Mouse (Mus musculus): ENCODE measurements around the gene Dock11.
A peak's percentile ranks its signal among the peaks of the same experiment; 100 is the strongest.

Gene Dock11

DNA sequence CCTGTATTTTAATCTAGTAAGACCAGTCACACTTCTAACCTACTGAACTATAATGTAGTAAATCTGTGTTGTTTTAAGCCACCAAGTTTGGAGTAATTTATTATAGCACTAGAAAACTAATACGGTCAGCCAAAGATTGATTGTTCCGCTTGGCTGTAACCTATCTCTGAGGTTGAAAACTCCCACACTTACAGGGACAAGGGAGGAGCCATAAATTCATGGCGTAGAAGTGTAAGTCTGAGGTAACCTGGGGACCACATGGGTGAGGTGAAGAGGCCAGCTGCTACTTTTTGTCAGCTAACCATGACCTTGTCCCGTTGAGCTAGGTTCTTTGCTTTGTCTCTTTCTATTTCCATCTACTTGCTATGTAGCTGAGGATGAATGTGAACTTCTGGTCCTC lies 61.5 kb downstream of the Dock11 start:
- no peak for DNase-seq (ENCODE audit: low spot score)

DNA sequence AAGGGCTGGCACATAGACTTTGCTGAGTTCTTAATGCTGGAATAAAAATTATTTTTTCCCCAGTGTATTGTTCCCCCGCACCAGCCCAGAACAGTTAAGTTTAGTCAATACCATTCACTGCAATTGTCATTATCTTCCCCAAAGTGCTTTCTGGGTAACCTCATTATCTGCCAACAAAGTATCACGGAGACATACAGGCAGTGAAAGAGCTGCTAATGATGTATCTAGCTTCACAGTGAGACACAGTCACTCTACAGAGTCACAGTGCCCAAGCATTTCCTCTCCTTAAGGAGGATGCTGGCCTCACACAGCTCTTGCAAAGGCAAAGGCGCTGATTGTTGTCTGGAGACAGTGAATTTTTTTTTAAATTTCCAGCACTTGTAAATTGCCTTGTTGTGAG lies 63.3 kb downstream of the Dock11 start:
- DNase-seq (ENCODE audit: low spot score), result no peak

DNA sequence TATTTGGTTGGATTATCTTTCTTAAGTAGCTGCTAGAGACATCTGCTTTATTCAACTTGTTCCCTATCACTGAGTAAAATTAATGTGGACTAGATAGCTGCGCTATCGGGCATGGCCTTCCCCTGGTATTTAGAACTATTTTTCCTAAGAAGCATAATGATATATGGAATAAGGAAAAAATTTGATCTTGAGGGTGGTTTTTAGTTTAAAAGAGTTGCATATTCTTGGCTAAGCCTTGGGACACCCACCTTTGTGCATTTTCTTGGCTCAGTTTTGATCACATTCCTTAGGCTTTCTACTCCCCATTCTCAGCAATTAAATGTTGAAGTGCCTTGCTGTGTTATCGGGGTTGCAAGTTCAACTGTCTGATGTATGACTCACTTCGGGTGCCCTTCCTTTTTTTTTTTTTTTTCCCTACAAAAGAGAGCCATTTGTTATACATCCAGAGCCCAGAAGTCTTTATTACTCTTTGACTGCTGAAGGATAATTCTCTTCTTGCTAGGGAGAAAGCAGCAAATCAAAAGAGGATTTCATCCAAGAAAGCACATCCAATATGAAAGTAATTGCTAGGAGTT lies 64.0 kb downstream of the Dock11 start:
- DNase-seq (ENCODE audit: low spot score), result no peak

DNA sequence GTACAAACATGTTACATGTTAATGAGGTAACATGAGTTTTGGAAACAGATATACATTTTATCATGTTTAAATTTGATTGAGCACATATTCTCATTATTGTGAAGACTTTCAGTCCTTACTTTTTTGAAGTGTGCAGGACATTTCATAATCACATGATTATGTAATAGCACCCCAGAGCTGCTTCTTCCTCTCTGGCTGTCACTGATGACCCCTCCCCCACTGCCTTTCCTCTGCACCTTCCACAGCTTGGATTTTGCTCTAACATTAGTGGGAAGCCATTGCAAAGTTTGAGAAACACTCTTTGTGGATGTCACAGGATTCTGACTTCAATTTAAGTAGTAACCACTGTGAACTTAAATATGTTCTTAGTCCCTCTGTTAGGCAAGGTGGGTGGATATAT lies 67.6 kb downstream of the Dock11 start:
- DNase-seq (ENCODE audit: low spot score), result peak; percentile 45

DNA sequence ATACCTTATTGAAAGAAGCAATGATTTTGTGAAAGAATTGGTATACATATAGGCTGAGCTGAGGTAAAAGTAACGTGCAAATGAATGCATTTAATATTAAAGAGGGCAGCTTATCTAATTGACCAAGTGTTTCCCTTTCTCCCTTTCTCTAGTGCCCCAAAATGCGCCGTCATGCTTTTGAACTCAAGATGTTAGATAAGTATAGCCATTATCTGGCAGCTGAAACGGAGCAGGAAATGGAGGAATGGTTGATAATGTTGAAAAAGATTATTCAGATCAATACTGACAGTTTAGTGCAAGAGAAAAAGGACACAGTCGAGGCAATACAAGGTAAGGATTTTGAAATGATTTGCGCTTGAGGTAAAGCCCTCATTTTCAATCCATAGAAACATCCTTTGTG lies 74.5 kb downstream of the Dock11 start:
- no peak for DNase-seq (ENCODE audit: low spot score)

DNA sequence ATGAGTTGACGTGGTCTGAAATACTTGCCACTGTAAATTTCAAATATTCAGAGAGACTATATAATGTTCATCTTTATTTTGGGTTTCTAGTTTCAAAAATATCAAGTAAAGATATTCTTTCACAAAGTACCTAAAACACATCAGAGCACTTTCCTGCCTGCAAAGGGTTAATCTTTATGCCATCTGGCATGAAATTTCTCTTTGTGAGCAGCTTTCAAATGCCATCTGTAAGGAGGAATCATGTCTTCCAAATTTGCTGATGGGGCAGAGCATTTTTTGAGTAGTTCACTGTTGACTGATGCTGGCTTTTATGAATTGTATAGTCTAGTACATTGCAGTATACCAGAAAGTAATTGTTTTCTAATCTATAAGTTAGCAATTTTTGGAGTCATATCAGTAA lies 80.6 kb downstream of the Dock11 start:
- no peak for DNase-seq (ENCODE audit: low spot score)

DNA sequence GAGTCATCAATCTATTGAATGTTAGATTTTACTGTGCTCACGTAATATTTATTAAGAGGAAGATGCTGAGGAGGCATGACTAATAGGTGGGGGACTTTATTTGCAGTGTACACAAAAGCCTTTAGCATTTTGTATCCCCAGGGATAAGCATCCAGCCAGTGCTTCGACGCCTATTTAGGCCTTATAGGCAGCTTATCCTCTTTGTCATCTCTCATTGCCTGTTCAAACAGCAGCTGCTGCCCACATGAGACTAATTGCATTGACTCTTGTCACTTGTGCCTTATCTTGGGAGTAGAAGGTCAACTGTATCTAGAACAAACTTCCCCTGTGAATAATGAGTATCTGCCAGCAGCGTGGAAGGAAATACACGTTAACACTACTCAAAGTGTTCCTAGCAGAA lies 88.0 kb downstream of the Dock11 start:
- no peak for DNase-seq (ENCODE audit: low spot score)

DNA sequence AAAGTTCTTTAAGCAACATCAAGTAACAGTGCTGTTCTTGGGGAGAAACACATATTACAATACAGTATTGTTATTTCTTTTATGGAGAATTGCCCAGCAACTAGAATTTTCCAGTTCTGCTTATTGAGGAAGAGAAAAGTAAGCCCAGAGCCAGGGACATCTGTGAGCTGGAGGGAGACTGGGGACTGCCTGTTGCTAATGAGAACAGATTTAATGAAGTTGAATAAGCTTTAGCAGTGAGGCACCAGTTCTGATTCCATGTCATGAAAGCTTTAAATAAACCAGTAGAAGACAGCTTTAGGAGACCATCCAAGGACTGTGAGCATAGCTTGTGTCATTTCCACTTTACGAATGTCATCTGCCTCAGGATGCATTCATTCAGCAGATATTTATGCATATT lies 99.3 kb downstream of the Dock11 start:
- DNase-seq (ENCODE audit: low spot score), result no peak

DNA sequence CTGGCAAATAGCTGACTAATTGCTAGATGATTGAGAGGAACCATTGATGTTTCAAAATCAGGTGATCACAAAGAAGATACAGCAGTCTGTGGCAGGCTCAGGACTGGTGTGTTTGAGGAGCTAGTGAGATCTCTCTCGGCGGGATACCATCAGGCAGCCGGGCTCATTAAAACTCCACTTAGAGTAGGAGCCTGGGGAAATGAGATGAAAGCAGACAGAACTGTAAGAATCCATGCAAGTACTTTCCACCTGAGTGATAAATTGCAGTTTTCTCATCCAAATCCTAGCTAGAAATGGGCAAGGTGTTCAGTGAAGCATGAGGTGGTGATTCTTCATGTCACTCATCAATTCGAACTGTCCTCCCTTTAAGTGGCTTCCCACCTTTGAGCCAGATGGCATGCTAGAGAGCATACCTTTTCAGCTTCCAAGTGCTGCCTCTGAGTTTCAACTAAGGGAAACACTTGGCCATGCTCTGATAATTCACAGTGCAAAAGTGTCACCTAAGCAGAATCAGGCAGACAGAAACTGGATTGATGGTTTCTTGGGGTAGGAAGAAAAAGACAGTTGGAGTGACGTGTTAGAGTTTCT lies 102.0 kb downstream of the Dock11 start:
- DNase-seq (ENCODE audit: low spot score), result no peak

DNA sequence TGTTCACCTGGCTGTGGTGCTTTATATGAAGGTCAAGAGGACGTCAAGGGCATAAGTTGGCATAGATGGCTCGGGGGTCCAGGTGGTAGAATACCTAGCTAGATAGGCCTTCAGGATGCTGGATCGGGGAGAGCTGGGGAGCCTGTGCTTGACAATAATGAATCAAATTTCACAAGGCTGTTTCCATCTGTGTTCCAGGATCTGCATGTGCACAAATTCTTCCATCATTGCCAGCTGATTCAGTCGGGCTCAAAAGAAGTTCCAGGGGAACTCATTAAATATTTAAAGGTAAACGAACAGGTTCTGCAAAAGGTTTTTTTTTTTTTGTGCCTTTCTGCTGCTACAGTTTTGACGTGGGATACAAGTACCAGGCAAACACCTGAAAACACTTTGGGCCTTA lies 105.6 kb downstream of the Dock11 start:
- DNase-seq (ENCODE audit: low spot score), result no peak

DNA sequence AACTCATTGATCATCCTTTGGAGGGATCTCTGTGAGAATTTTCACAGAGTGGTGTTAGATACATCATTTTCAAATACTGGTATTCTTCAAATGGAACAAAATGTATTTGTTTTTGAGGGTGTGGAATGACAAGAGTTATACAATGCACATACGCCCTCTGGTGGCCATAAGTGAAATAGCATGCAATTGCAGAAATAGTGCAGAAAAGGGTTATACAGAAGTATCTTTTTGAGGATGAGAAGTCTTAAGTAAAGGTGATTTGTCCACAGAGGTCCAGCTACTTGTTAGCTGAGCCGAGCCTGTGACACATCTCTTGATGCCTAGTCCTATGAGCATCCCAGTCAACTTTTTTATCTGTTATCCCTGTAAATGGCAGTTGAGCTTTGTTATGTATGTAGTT lies 108.4 kb downstream of the Dock11 start:
- peak; percentile 55 for DNase-seq (ENCODE audit: low spot score)

DNA sequence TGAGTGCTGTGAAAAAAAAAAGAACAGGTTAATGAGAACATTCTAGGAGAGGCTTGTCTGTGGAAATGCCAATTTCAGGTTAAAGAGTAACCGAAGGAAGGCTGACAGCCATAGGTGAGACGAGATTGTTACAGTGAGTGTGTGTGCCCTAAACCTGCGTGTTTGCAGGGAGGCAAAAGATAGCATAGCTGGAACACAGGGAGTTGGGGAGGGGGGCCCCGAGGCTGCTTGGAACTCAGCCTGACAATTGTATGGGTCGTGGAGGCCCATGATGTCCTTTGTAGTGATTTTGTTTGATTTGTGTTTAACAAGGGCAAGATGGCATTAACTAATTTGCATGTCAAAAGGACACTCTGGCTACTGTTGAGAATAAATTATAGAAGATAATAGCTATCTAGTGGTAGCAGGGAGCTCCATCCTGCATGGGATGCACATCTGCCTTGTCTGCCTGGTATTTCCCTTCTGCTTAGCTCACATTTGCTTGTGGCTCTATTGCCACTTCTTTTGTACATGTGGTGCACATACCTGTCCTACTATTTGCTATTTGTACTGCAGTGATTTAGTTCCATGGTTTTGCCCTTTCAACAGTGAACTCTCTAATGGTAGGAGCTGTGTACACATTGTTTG lies 109.3 kb downstream of the Dock11 start:
- no peak for DNase-seq (ENCODE audit: low spot score)

DNA sequence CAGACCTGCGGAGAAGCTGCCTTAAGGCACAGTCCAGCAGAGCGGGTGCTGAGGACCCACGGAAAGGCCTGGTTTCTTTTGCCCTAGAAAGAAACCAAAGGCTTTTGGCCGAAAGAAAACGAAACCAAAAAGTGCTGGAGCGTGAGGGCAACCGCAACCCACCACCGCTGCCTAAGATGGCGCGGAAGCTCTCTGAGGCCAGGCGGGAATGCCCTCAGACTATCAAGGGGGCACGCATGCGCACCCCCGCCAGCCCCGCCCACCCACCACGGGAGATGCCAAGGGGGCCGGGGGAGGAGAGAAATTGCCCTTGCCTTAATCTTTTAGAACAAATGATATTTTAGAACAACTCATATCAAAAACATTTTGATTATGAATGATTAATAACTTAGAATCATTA lies 137.0 kb downstream of the Dock11 start:
- DNase-seq (ENCODE audit: low spot score), result no peak

DNA sequence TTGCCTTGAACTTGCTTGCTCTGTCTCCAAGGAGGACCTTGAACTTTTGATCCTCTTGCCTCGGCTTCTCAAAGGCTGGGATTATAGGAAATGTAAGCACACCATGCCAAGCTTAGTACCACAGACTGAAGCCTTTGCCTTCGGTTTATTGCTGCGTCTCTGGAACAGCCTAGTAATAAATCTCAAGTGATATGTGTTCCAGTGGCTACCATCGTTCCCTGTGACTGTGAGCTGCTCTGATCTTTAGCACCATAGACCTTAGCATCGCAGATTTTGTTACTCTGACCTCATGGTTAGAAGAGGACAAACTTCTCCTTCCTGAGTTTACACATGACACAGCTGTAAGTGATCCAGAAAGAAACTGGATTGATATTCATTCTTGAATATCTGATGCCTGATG lies 142.5 kb downstream of the Dock11 start:
- no peak for DNase-seq (ENCODE audit: low spot score)

DNA sequence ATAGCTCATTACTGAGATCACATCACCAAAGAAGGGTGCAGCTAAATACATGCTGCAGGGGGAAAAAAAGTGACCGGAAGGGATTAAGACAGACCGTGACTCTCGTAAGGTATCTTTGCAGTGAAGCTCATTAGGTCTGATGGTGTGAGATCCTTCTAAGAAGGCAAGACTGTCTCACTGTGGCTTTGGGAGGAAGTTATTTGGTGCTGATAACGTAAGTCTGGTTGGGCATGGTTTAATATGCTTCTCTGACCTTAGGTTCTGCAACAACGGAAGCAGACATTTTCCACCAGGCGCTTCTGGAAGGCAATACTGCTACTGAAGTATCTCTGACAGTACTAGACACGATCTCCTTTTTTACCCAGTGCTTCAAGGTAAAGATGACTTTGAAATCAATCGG lies 145.4 kb downstream of the Dock11 start:
- no peak for DNase-seq (ENCODE audit: low spot score)

DNA sequence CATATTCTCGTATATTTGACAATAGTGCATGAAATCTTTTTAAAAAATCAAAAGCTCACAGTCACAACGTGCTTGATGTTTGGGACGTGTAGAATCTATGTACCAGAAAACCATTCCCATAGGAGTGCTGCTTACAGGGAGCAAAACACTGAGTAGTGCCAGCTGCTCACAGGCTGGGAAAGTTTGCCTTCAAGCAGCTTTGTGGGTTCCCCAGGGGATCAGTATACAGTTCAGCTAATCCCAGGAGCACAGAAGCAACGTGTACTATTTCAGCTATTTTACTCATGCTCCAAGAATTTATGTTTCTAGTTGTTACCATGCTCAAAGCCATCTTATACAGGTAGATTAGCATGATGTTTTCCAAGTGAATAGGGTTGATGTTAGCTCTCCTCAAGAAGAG lies 157.1 kb downstream of the Dock11 start:
- DNase-seq (ENCODE audit: low spot score), result no peak

DNA sequence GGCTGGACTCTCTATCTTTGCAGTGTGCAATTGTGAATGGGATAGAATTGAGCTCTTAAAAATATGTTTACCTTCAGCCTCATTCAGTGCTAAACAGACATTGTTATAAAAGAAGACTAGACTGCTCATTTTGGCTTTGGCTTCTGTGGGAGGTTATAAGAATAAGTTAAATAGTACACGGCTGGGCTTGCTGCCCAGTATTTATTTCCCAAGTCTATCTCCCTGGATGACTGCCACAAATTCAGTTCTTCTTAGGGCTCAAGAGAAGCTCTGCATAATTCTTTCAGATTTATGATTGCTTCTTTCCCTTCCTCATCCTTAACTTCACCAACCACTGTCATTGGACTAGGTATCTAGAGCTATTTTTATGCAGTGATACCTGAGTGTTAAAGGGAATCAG lies 158.8 kb downstream of the Dock11 start:
- peak; percentile 87 for DNase-seq (ENCODE audit: low spot score)

DNA sequence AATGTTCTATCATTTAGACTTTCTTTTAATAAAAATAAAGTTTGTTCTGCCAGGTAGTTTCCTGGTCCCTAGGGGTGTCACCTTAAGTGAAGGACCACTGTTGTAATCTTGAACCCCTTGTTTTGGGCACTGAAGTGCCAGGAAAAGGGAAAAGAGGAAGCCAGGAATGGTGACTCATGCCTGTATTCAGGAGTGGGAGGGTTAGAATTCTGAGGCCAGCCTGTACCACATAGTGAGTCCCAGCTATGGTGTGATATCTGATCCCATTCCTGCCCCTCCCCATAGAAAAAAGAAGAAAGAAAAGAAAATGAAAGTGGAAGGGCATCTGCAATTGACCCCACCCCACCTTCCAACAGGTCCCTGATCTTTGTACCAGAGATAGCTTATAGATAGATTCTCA lies 161.7 kb downstream of the Dock11 start:
- no peak for DNase-seq (ENCODE audit: low spot score)

DNA sequence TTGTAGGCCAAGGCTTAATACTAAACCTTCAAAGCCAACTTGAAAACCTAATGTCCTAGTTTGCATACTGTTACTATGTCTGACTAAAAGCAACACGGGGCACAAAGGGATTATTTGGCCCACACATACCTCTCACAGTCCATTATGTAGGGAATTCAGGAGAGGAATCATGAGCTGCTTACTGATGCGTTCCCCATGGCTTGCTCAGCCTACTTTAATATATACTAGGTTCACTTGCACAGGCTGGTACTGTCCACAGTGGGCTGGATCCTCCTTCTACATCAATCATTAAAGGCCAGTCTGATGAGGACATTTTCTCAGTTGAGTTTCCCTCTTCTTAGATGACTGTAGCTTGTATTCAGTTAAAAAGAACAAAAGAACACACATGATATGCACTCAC lies 185.4 kb downstream of the Dock11 start:
- DNase-seq (ENCODE audit: low spot score), result no peak

DNA sequence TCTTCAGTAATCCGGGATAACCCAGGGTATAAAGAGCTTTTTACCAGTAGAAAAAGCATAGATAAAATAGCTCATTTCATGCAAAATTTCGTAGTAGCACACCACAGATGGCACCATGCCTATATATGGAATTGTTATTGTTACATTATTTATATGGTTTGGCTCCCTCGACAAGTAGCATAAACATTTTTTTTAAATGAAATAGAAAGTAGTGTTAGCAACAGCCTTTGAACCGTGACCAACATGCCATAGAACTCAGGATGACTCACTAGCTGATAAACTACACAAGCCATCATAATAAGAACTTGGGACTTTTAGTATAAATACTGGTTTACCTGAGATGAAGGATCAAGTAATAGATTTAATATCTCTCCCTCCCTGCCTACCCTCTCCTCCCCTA lies 188.5 kb downstream of the Dock11 start:
- DNase-seq (ENCODE audit: low spot score), result no peak

DNA sequence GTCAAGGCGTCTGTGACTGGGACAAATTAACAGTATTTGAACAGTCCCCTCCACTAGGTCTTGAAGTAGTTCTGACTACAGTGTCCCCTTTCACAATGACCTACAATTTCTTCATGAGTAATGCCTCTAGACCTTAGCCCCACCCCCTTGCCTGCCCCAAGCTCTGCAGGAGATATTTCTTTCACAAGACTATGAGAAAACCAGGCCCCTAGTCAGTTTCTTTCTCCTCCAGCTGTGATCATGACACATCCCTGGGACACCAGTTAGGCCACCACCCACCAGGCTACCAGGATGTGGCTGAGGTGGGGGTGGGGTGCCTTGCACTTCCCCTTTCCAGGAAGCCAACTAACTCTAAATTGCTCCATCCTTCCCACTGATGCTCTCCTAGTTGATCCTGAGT lies 194.3 kb downstream of the Dock11 start:
- peak; percentile 33 for DNase-seq (ENCODE audit: low spot score)

DNA sequence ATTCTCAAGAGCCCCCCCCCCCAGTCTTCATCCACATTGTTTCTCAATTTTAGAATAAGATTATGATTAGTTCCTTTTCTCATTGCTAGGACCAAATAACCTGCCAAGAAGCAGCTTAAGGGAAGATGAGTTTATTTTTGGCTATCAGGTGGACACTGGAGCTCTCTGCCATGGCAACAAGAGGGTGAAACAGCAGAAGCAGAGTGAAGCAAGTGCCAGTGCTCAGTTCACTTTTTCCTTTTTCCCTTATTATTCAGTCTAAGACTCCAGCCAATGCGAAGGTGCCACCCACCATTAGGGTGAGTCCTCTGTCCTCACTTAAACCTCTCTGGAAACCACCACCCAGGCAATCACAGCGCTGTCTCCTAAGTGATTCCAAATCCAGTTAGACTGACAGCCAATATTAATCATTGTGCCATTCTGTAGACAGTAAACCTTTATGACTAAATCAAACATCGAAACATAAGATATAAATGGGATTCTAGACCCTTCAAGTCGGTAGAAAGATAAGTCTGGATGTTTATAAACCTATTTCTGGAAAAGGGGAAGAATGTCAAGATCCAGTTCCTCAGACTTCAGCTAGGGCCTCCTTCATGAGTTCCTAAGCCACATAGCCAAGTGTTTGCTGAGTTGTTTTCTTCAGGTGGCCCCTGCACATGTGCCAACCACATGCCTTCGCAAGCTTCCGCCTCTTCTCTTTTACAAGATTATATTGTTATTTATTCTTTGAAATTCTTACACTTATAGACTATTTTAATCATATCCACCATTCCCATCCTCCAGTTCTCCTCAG lies 200.0 kb downstream of the Dock11 start:
- DNase-seq (ENCODE audit: low spot score), result no peak

DNA sequence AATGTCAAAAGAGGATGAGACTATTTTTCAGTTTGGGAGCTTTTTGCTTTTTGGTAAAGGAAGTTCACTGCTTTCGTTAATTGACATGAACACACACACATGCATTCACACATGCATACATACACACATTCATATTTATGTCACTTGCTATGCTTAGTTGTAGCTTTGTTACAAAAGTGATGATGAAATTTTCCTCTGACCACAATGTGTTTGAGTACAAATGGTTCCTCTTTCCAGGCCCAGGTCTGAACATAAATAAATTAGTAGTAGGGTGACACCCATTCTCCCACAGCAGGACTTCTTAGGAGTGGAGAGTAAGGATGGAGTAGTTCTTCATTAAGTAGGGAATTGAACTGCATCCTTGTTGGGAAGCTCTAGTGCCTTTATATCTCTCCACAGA lies 212.3 kb downstream of the Dock11 start:
- DNase-seq (ENCODE audit: low spot score), result no peak
